Mouse (Mus musculus): Measurements from ENCODE around the gene Zbtb45. TPM values are rescaled to one million over a fixed set of nuclear protein-coding genes. Genes with fewer than 3 reads are reported as not detected.

Gene Zbtb45
- polyA plus RNA-seq, 1 experiment from 2014 or later: 15.1 TPM

DNA sequence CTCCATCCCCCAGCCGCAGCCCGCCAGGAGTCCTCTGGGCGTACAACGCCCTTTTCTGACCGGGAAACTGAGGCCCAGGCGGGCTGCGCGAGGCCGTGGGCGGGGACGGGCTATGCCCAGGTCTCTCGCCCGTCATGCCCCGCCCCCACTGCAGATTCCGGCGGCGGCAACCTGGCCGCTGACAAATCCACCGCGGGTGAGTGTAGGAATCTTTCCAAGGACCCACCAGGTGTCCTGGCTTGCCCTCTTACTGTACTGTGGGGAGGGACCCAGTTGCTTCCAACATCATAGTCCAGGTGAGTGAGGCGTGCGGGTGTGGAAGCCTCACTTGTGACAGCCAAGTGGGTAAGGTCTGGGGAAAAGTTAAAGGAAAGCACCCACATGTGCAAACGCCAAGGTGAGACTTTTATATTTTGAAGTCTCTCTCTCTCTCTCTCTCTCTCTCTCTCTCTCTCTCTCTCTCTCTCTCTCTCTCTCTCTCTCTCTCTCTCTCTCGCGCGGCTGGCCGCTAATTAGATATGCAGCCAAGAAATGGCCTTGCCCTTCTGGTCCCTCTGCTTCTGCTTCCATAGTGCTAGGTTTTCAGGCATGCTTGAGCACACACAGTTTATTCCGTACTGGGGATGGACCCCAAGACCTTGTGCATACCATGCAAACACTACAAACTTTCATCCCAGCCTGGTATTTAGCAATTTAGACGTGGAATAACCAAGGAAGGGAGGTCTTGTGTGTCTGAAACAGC is 43.6 kb downstream of the Zbtb45 start:
- WGBS: under 1% methylated on average over 29 of the region's 29 CpGs

DNA sequence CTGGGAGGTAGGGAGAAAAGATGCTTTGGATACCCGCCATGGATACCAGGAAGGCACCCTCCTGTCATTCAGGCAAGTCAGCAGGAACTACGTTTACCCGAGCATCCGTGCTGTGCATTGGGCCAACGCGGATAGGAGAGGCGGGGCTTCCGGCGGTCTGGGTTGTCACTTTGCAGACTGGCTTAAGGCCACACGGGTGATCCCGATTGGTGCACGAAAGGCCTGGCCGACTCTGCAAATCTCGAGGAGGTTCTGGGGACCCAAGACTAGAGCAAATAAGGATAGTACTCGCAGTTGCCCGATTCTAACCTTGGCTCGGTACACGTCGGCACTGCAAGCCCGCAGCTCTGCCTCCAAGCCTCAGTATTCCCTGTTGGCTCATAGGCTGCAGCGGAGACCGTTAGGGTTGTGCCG is 44.1 kb downstream of the Zbtb45 start, which contains the start of gene Zfp324:
Zfp324 (plus strand) TSS at position 161 of the 414 bp plus-strand sequence.
- peak within 1 kb of the TSS; percentile 94 for H3K4me3 ChIP-seq
- H3K36me3 ChIP-seq: peaks cover 23% of the 10 kb centered on the region
- H3K27me3 ChIP-seq (replicated peaks): no peaks in the 10 kb centered on the region
- peak within 1 kb of the TSS; percentile 98 for H3K9ac ChIP-seq
- peak within 1 kb of the TSS; percentile 91 for H3K27ac ChIP-seq (replicated peaks)
- H3K9me3 ChIP-seq: no peaks in the 10 kb centered on the region
- ATAC-seq (ENCODE audit: extremely low read depth, insufficient number of reproducible peaks, low FRiP score, low TSS enrichment): peak; percentile 80
- WGBS: under 1% methylated on average over 23 of the region's 23 CpGs
- peak within 1 kb of the TSS; percentile 94 for H3K4me2 ChIP-seq
- peaks cover 23% of the 10 kb centered on the region for H3K4me1 ChIP-seq

More for the DNA sequence above, 43.6 kb downstream of the Zbtb45 start:
- H3K4me2 ChIP-seq: peak overlapping the region; percentile 94
- peak; percentile 70 for ATAC-seq (ENCODE audit: extremely low read depth, insufficient number of reproducible peaks, low FRiP score, low TSS enrichment)
- H3K9me3 ChIP-seq: no peaks in the 10 kb centered on the region
- no peaks in the 10 kb centered on the region for H3K27me3 ChIP-seq (replicated peaks)
- peak overlapping the region; percentile 98 for H3K9ac ChIP-seq
- peak overlapping the region; percentile 91 for H3K27ac ChIP-seq (replicated peaks)
- H3K36me3 ChIP-seq: peaks cover 29% of the 10 kb centered on the region
- peaks cover 19% of the 10 kb centered on the region for H3K4me1 ChIP-seq
- H3K4me3 ChIP-seq: peak overlapping the region; percentile 94

DNA sequence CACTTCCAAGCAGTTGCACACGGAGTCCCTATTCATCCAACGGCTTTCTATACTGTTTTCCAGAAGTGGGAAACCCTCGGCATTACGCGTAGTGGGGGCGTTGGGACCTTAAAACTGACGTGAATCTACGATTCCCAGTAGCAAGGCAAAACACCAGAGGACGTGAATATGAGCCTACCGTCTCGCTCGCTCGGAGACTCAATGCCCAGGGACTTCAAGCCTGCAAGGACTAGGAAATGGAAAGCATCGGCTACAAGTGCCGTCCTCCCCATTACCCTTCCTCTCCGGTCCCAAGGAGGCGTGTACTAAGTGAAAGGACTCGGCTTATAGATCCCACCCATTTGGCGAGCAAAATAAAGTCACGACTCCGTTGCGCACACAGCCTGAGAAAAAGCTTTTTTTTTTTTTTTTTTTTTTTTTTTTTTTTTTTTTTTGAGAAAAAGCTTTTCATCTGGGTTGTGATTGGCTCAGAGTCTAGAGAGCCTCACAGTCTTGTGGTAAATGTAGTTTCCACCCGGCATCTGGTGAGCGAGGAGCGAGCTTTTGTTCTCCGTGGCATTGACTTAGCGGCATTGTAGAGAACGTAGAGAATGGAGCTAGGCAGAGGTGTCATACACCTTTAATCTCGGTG is 48.2 kb downstream of the Zbtb45 start:
- H3K36me3 ChIP-seq: no peaks in the 10 kb centered on the region
- peaks cover 13% of the 10 kb centered on the region for H3K4me1 ChIP-seq
- H3K9me3 ChIP-seq: no peaks in the 10 kb centered on the region
- ATAC-seq (ENCODE audit: extremely low read depth, insufficient number of reproducible peaks, low FRiP score, low TSS enrichment): no peak
- peak overlapping the region; percentile 79 for H3K4me2 ChIP-seq
- peak overlapping the region; percentile 87 for H3K27ac ChIP-seq (replicated peaks)
- 1% methylated on average over 29 of the region's 29 CpGs for WGBS
- no peaks in the 10 kb centered on the region for H3K27me3 ChIP-seq (replicated peaks)
- H3K4me3 ChIP-seq: peak overlapping the region; percentile 67
- H3K9ac ChIP-seq: peak overlapping the region; percentile 86

GRCm38 (mm10) chr7:12959718-12960117 is 50.1 kb downstream of the Zbtb45 start:
- Histone ChIP-seq H3K9me3 (no peaks in the 10 kb centered on the region), H3K9ac (no peak overlapping the region), H3K27me3 (replicated peaks) (no peaks in the 10 kb centered on the region), H3K4me2 (no peak overlapping the region), H3K4me1 (peaks cover 4% of the 10 kb centered on the region; the same call in 1 of the 2 replicates), H3K4me3 (no peak overlapping the region), H3K36me3 (no peaks in the 10 kb centered on the region), H3K27ac (replicated peaks) (no peak overlapping the region)
- no peak for ATAC-seq (ENCODE audit: extremely low read depth, insufficient number of reproducible peaks, low FRiP score, low TSS enrichment)
- 25% methylated on average over 4 of the region's 4 CpGs for WGBS

DNA sequence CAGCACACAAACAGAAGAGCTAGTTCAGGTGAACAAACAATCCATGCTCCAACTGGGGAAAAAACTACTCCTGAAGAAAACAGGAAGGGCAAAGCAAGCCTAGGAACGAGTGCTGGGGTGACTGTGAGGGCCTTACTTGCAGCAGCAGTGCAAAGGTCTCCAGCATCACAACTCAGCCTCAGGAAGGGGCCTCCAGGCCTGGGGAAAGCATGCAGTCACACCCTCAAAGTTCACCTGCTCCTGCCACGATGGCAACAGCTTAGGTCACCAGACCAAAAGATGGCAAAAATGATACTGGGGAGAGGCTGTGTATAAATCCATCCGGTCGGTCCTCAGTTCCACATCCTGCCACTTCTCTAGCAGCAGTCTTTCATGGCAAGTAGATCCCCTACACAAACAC is 50.9 kb downstream of the Zbtb45 start:
- Histone ChIP-seq H3K4me2 (no peak overlapping the region), H3K9ac (no peak overlapping the region), H3K9me3 (no peaks in the 10 kb centered on the region), H3K27ac (replicated peaks) (no peak overlapping the region), H3K4me1 (peaks cover 4% of the 10 kb centered on the region; the same call in 1 of the 2 replicates), H3K27me3 (replicated peaks) (no peaks in the 10 kb centered on the region), H3K4me3 (no peak overlapping the region), H3K36me3 (no peaks in the 10 kb centered on the region)
- no peak for ATAC-seq (ENCODE audit: extremely low read depth, insufficient number of reproducible peaks, low FRiP score, low TSS enrichment)
- 72% methylated on average over 4 of the region's 4 CpGs for WGBS

- 67% methylated on average over 5 of the region's 5 CpGs for WGBS
- Histone ChIP-seq H3K4me3 (no peak overlapping the region), H3K9me3 (no peaks in the 10 kb centered on the region), H3K36me3 (no peaks in the 10 kb centered on the region), H3K4me1 (peaks cover 4% of the 10 kb centered on the region; the same call in 1 of the 2 replicates), H3K4me2 (no peak overlapping the region), H3K9ac (no peak overlapping the region), H3K27ac (replicated peaks) (no peak overlapping the region), H3K27me3 (replicated peaks) (no peaks in the 10 kb centered on the region)
- no peak for ATAC-seq (ENCODE audit: extremely low read depth, insufficient number of reproducible peaks, low FRiP score, low TSS enrichment)
Measured at GRCm38 (mm10) chr7:12957511-12957910, 52.3 kb downstream of the Zbtb45 start.

DNA sequence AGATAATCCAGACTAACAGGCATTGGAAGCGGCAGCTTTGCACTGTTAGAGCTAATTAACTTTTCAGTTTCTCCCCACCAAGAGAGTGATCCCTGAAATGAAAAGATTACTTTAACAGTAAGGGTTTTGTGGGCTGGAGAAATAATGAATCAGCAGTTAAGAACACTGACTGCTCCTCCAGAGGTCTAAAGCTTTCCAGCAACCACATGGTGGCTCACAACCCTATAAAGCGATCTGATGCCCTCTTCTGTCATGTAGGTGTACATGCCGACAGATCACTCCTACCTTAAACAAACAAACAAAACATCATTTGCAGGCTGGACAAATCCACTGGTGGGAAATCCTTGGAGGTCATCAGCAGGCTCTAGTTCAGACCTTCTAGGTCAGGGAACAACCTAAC is 54.9 kb downstream of the Zbtb45 start:
- no peak for ATAC-seq (ENCODE audit: extremely low read depth, insufficient number of reproducible peaks, low FRiP score, low TSS enrichment)
- Histone ChIP-seq H3K27ac (replicated peaks) (no peak overlapping the region), H3K4me2 (no peak overlapping the region), H3K36me3 (no peaks in the 10 kb centered on the region), H3K9me3 (no peaks in the 10 kb centered on the region), H3K27me3 (replicated peaks) (no peaks in the 10 kb centered on the region), H3K4me1 (peaks cover 9% of the 10 kb centered on the region), H3K4me3 (no peak overlapping the region), H3K9ac (no peak overlapping the region)
- WGBS: 43% methylated on average over 3 of the region's 3 CpGs

Other genes with a start within 250 kb of the Zbtb45 start
- gene Zscan18, start 206.4 kb downstream of the Zbtb45 start, polyA plus RNA-seq (2015; fragmentation: Nextera tagmentation; extraction: Ambion mirVana): 6.5 and 8.2 TPM in 2 replicates
- 10.2 and 11.6 TPM in 2 replicates for gene Zfp329, start 191.2 kb downstream of the Zbtb45 start, polyA plus RNA-seq (2015; fragmentation: Nextera tagmentation; extraction: Ambion mirVana)
- 19.0 and 21.0 TPM in 2 replicates for gene Zfp110, start 175.3 kb downstream of the Zbtb45 start, polyA plus RNA-seq (2015; fragmentation: Nextera tagmentation; extraction: Ambion mirVana)
- gene Zfp128, start 128.9 kb downstream of the Zbtb45 start, polyA plus RNA-seq (2015; fragmentation: Nextera tagmentation; extraction: Ambion mirVana): 2.3 and 3.2 TPM in 2 replicates
- 10.4 and 11.1 TPM in 2 replicates for gene Zscan22, start 112.2 kb downstream of the Zbtb45 start, polyA plus RNA-seq (2015; fragmentation: Nextera tagmentation; extraction: Ambion mirVana)
- gene Rps5, start 87.7 kb downstream of the Zbtb45 start, polyA plus RNA-seq (2015; fragmentation: Nextera tagmentation; extraction: Ambion mirVana): 564 and 647 TPM in 2 replicates
- gene Rnf225, start 82.6 kb downstream of the Zbtb45 start, polyA plus RNA-seq (2015; fragmentation: Nextera tagmentation; extraction: Ambion mirVana): 0.63 and 0.70 TPM in 2 replicates
- 5.9 and 6.0 TPM in 2 replicates for gene Zfp324, start 44.2 kb downstream of the Zbtb45 start, polyA plus RNA-seq (2015; fragmentation: Nextera tagmentation; extraction: Ambion mirVana)
- gene Zfp446, start 32.2 kb downstream of the Zbtb45 start, polyA plus RNA-seq (2015; fragmentation: Nextera tagmentation; extraction: Ambion mirVana): 5.4 and 6.1 TPM in 2 replicates
- 0.11 and 0.14 TPM in 2 replicates for gene Slc27a5, start 11.8 kb downstream of the Zbtb45 start, polyA plus RNA-seq (2015; fragmentation: Nextera tagmentation; extraction: Ambion mirVana)
- 155 and 165 TPM in 2 replicates for gene Trim28, start 10.9 kb downstream of the Zbtb45 start, polyA plus RNA-seq (2015; fragmentation: Nextera tagmentation; extraction: Ambion mirVana)
- 126 and 138 TPM in 2 replicates for gene Chmp2a, start 24.8 kb upstream of the Zbtb45 start, polyA plus RNA-seq (2015; fragmentation: Nextera tagmentation; extraction: Ambion mirVana)
- gene Ube2m, start 28.2 kb upstream of the Zbtb45 start, polyA plus RNA-seq (2015; fragmentation: Nextera tagmentation; extraction: Ambion mirVana): 82.3 and 93.6 TPM in 2 replicates
- gene Mzf1, start 44.7 kb upstream of the Zbtb45 start, polyA plus RNA-seq (2015; fragmentation: Nextera tagmentation; extraction: Ambion mirVana): 1.7 and 1.9 TPM in 2 replicates
- not detected in 2 replicates for gene Vmn1r85, start 85.1 kb upstream of the Zbtb45 start, polyA plus RNA-seq (2015; fragmentation: Nextera tagmentation; extraction: Ambion mirVana)
- gene Vmn1r86, start 109.9 kb upstream of the Zbtb45 start, polyA plus RNA-seq (2015; fragmentation: Nextera tagmentation; extraction: Ambion mirVana): not detected in 2 replicates
- not detected in 2 replicates for gene Vmn1r87, start 130.1 kb upstream of the Zbtb45 start, polyA plus RNA-seq (2015; fragmentation: Nextera tagmentation; extraction: Ambion mirVana)
- not detected in 2 replicates for gene Vmn1r88, start 149.5 kb upstream of the Zbtb45 start, polyA plus RNA-seq (2015; fragmentation: Nextera tagmentation; extraction: Ambion mirVana)
- gene Vmn1r89, start 203.0 kb upstream of the Zbtb45 start, polyA plus RNA-seq (2015; fragmentation: Nextera tagmentation; extraction: Ambion mirVana): not detected in 2 replicates

Measured in heart, embryonic 13.5 days (tissue).